Mouse (Mus musculus): ENCODE data around the gene Slc25a47. TPM values are rescaled to one million over a fixed set of nuclear protein-coding genes. Genes with fewer than 3 reads are reported as not detected.
A peak's percentile ranks its signal among the peaks of the same experiment; 100 is the strongest.

The Slc25a47 gene
- 10 to 100 TPM in 1 of 2 experiments, 1 to 10 TPM in 1; 9.1 to 11.9 TPM for total RNA-seq (2021)
- long read RNA-seq, experiment 1, partial matches to known transcripts: 0 of 5 reads
- long read RNA-seq, experiment 1, other reads (novel, unspliced or antisense): 5 of 5 reads
- long read RNA-seq, experiment 2, partial matches to known transcripts: 0 of 3 reads
- long read RNA-seq, experiment 2, other reads (novel, unspliced or antisense): 3 of 3 reads

DNA sequence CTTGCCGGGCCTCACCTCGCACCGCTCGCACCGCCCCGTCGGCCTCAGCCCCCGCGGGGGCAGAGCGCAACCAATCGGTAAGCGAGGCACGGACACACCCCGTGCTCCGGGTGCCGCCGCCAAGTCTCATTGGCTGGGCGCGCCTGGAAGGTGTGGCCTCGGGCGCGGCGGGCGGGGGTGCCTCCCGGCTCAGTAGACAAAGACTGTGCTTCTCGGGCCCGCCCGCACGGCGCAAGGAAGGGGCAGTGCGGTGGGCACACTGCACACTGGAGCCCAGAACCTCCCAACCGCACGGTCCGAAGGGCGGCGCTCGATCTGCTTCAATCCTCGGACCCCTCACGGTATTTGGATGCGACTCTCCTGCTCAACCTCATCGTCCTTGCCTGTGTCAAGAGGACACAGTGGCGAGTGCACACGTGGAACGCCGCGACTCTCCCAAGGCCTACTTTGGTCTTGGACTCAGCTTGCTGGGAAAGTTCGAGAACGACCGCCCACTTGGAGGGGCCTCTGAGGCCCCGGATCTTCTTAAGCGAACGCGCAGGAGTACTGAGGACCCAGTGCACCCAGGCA is at the start of gene Slc25a47, which contains the start of gene Slc25a29:
TSS of gene Slc25a47 (plus strand) at position 207 of the 570 bp plus-strand sequence.
TSS of gene Slc25a29 (minus strand) at position 44 of the 570 bp plus-strand sequence.
- peak; percentile 97 for DNase-seq (ENCODE audit: extremely low spot score in 1 of 2, low spot score in 2 of 2)
- peak within 1 kb of the TSS; percentile 93 for H3K4me3 ChIP-seq
- H3K27ac ChIP-seq: peak within 1 kb of the TSS; percentile 84
- intact Hi-C loops (cut with DNase I): loop anchor here (2.0 kb wide), 1 partner anchor 41 kb away; no protein-coding TSS in a partner anchor
- TF ChIP-seq CTCF (IDR thresholded peaks at IDR 0.05): no peak; the same call in none of the 2 replicates

DNA sequence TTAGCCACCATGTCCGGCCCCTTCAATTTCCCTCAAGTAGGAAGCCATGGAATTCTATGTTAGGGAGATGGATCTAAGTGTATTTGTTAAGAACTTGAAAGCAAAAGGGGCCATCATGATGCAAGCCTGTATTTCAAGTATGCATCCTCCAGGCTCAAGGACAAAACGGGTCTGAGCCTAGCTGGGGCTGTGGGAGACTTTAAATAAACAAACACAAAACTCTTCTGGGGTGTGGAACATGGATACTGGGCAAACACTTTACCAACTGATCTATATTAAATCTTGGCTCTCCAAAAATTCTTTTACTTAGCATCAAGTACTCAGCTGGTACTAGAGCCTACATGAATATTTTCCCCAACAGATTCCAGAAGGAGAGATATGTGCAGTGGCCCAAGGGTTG is 48.5 kb upstream of the Slc25a47 start:
- no peak for DNase-seq (ENCODE audit: extremely low spot score in 1 of 2, low spot score in 2 of 2)
- TF ChIP-seq CTCF (IDR thresholded peaks at IDR 0.05): no peak
- intact Hi-C loops (cut with DNase I): no loop called here

DNA sequence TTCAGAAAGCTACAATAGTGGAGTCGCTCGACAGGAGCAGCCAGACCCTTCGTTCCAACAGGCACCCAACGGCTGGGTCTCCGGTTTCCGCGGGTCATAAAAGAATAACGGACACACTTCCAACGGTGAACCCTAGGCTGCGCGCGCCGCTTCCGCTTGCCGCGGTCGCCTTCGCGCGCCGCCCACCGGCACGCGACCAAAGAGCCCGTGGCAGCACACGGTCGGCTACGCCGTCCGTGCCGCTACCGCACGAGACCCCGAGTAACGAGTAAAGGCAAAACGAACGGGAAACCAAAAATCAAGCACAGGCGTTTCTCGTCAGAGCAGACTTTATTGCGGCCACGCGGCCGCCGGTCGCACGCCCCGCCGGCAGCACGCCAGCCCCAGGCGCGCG is 43.7 kb upstream of the Slc25a47 start:
- peak overlapping the region; percentile 95 for H3K27ac ChIP-seq
- intact Hi-C loops (cut with DNase I): loop anchor here (5.0 kb wide), 1 partner anchor 100 kb away; the partner anchor contains the start of genes Wars and Wdr25
- peak overlapping the region; percentile 74 for H3K4me3 ChIP-seq
- no peak; the same call in 1 of the 2 replicates for TF ChIP-seq CTCF (IDR thresholded peaks at IDR 0.05)
- peak; percentile 79 to 81 for DNase-seq (ENCODE audit: extremely low spot score in 1 of 2, low spot score in 2 of 2)

More for the DNA sequence above, 48.5 kb upstream of the Slc25a47 start:
- H3K4me3 ChIP-seq: no peak overlapping the region
- H3K27ac ChIP-seq: no peak overlapping the region

DNA sequence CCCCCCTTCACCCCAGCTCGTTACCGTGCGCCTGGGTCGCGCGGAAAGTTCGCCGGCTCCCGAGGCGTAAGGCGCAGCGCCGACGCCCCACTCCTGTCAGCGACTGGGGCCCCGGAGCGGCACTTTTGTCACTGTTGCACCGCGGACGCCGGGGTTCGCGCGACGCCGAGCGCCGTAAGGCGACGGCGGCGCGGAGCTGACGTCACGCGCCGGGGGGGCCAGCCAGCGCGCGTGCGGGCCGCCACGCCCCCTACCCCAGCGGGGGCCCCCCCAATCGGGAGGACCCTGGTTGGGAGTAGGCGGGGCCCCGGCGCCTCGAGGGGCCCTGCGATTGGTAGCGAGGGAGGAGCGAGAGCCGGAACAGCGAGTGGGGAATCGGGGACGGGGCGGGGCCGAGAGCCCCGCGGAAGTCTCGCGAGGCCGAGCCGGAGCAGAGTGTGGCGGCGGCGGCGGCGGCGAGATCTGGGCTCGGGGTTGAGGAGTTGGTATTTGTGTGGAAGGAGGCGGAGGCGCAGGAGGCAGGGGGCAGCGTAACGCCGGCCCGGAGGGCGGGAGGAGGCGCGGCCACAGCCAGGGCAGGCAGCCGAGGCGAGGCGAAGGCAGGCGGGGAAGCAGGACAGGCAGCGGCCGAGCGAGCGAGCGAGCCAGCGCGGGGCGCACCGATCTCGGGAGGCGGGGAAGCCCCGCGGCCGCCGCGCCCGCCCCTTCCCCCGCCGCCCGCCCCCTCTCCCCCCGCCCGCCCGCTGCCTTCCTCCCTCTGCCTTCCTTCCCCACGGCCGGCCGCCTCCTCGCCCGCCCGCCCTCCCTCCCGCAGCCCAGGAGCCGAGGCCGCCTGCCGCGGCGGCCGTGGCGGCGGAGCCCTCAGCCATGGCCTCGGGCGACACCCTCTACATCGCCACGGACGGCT is 43.0 kb upstream of the Slc25a47 start, which contains the start of gene Yy1:
TSS of gene Yy1 (plus strand) at position 428 of the 907 bp plus-strand sequence.
- Histone ChIP-seq H3K27ac (peak within 1 kb of the TSS; percentile 95), H3K4me3 (peak within 1 kb of the TSS; percentile 93)
- TF ChIP-seq CTCF (IDR thresholded peaks at IDR 0.05): no peak
- intact Hi-C loops (cut with DNase I): loop anchor here (5.0 kb wide), 1 partner anchor 100 kb away; the partner anchor contains the start of genes Wars and Wdr25
- DNase-seq (ENCODE audit: extremely low spot score in 1 of 2, low spot score in 2 of 2): peak; percentile 97 to 99

DNA sequence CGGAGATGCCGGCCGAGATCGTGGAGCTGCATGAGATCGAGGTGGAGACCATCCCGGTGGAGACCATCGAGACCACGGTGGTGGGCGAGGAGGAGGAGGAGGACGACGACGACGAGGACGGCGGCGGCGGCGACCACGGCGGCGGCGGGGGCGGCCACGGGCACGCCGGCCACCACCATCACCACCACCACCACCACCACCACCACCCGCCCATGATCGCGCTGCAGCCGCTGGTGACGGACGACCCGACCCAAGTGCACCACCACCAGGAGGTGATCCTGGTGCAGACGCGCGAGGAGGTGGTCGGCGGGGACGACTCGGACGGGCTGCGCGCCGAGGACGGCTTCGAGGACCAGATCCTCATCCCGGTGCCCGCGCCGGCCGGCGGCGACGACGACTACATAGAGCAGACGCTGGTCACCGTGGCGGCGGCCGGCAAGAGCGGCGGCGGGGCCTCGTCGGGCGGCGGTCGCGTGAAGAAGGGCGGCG is 42.3 kb upstream of the Slc25a47 start:
- peak overlapping the region; percentile 95 for H3K27ac ChIP-seq
- no peak for TF ChIP-seq CTCF (IDR thresholded peaks at IDR 0.05)
- H3K4me3 ChIP-seq: peak overlapping the region; percentile 93
- DNase-seq (ENCODE audit: extremely low spot score in 1 of 2, low spot score in 2 of 2): peak; percentile 41 to 43
- intact Hi-C loops (cut with DNase I): loop anchor here (5.0 kb wide), 1 partner anchor 99 kb away; the partner anchor contains the start of genes Wars and Wdr25

DNA sequence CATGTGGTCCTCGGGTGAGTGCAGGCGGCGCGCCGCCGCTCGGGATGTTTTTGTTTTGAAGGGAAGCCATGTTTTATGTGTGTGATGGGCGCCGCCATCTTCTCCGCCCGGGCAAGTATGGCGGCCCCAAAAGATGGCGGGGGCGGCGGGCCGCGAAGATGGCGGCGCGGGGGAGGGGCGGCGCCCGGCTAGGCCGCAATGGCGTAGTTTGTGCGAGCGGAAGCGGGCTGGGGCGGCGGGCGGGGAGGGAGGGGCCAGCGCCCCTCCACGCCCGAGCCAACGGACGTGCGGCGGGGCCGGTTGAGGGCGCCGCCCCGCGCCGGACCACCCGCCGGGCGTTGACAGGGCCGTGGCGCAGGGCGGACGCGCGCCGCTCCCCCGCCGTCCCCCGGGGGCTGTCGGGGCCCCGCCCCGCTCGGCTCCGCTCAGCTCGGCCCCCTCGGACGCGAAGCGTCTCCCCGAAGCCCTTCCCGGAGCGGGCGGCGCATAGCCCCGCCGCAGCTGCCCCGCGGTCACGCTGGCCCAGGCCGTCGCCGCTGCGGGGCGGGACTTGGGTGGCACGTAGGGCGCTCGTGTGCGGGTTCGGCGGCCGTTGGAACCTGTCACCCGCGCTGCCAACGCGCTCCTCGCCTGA is 41.7 kb upstream of the Slc25a47 start:
- Histone ChIP-seq H3K4me3 (peak overlapping the region; percentile 93), H3K27ac (peak overlapping the region; percentile 95)
- DNase-seq (ENCODE audit: extremely low spot score in 1 of 2, low spot score in 2 of 2): peak; percentile 76 to 81
- no peak for TF ChIP-seq CTCF (IDR thresholded peaks at IDR 0.05)
- intact Hi-C loops (cut with DNase I): loop anchor here (2.0 to 5.0 kb wide), 2 partner anchors 41 to 98 kb away; partner anchors contain the start of genes Slc25a29, Wars and Wdr25

DNA sequence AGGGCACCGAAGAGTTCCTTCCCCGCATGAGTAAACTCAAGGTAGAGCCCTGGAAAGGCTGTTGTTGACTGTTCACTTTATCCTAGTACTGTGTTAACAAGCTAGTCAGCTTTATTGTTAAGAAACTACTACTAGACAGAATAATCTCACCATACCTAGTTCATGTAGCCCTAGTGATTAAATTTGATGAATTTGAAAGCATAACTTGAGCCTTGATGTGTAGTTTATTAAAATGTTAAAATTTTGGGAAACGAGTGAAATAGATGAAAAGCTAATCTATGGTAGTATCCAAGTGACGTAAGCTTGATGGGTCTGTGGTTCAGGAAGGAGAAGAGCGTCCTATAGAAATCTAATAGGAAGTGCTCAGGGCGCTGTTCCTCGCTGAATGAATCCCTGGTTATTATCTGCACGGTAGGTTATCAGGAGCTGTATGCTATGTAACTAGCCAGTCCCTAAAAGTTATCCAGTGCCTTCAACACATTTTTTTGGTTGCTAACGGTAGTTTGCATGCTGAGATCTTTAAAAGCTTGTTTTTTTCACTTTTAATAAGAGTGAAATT is 40.8 kb upstream of the Slc25a47 start:
- intact Hi-C loops (cut with DNase I): loop anchor here (2.0 to 5.0 kb wide), 2 partner anchors 40 to 97 kb away; partner anchors contain the start of genes Slc25a29, Wars and Wdr25
- TF ChIP-seq CTCF (IDR thresholded peaks at IDR 0.05): no peak
- Histone ChIP-seq H3K4me3 (peak overlapping the region; percentile 93), H3K27ac (peak overlapping the region; percentile 95)
- DNase-seq (ENCODE audit: extremely low spot score in 1 of 2, low spot score in 2 of 2): no peak

DNA sequence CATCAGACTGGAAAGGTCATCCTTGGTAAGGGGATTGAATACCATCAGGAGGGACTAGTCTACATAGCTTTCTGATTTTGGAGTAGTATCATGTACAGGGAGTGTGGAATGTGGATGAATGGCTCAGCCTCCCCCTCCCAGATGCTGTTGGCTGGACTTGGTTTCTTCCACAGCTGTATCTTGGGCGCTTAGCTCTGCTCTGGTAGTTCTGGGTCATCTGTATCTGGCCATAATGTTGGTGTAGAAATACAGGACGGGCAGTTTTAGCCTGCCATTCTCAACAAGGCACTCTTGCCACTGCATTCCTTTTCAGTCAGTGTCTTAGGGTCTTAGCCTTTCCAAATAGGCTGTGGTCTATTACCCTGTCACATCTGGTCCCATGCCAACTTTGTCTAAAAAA is 34.2 kb upstream of the Slc25a47 start:
- intact Hi-C loops (cut with DNase I): no loop called here
- DNase-seq (ENCODE audit: extremely low spot score in 1 of 2, low spot score in 2 of 2): no peak
- TF ChIP-seq CTCF (IDR thresholded peaks at IDR 0.05): no peak
- Histone ChIP-seq H3K27ac (no peak overlapping the region), H3K4me3 (no peak overlapping the region)

DNA sequence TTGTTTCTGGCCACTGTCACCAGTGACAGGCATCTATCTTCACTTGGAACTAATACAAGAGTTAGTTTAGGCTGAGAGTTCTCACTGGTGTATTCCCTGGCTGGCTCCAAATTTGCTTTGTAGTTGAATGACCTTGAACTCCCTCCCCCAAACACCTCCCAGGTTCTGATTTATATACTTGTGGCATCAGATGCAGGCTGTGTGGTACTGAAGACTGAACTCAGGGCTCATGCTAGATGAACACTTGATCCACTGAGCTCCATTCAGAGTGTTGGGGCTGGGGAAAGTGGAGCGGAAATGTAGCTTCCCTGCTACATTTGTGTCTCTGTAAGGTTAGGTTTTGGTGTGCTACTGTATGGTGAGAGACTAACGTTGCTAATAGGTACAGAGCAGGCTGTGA is 31.5 kb upstream of the Slc25a47 start:
- no peak for DNase-seq (ENCODE audit: extremely low spot score in 1 of 2, low spot score in 2 of 2)
- Histone ChIP-seq H3K4me3 (no peak overlapping the region), H3K27ac (no peak overlapping the region)
- intact Hi-C loops (cut with DNase I): no loop called here
- TF ChIP-seq CTCF (IDR thresholded peaks at IDR 0.05): no peak

DNA sequence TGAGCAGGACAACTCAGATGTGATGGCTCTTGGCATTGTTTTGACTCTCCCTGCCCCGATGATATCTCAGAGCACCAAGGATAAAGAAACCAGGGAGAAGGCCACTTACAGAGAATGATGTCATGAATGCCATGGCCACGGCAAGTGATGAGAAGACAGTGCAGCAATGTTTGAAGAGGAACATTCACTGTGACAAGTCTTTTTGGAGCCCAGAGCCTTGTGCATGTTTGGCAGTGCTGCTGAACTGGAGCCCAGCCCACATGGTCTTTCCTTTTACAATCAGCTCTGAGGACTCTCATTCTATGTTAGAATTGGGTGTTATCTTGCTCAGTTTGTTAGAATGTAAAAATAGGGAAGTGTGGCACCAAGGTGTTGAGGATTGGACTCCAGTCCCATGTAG is 27.4 kb upstream of the Slc25a47 start:
- DNase-seq (ENCODE audit: extremely low spot score in 1 of 2, low spot score in 2 of 2): no peak
- intact Hi-C loops (cut with DNase I): no loop called here
- no peak for TF ChIP-seq CTCF (IDR thresholded peaks at IDR 0.05)
- no peak overlapping the region for H3K27ac ChIP-seq
- no peak overlapping the region for H3K4me3 ChIP-seq
